In the genomic region with DNA sequence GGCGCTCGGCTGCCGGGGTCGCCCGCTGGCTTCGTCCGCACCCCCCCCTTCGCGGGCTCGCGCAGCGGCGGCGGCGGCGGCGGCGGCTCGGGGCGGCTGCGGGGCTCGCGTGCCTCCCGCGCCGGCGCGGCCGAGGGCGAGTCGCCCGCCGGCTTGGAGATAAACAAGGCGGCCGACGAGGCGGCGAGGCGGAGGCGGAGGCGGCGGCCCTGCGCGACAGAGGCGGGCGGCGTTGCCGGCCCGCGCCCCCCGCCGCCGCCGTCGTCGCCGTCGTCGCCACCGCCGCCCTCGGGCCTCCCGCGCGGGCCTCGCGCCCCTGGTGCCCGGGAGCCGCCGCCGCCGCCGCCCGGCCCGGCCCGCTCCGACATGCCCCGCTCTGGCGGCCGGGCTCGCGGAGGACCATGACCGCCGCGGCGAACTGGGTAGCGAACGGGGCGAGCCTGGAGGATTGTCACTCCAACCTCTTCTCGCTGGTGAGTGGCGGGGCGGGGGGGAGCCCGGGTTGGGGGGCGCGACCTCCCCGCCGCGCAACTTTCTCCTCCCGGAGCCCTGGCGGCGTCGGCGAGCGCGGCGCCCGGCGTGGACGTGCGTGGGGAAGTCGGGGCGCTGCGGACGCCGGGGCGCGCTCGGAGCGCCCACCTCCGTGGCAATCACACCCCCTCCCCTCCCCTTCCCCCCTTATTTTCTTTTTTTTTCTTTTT, we compare ENCODE assay signal across 7 mouse cellular contexts. TPM values are rescaled to one million over a fixed set of nuclear protein-coding genes. Genes with fewer than 3 reads are reported as not detected.
A peak's percentile ranks its signal among the peaks of the same experiment; 100 is the strongest.
DNase-seq lines count a peak whose midpoint lies in the region; ATAC-seq lines count a peak whose summit lies in the region.

A gene (plus strand): TSS at position 295 of the 701 bp plus-strand sequence.

- H3K9ac ChIP-seq in midbrain, embryonic 11.5 days (ENCODE audit: low read length) = peak within 1 kb of the TSS; percentile 94

- peak; percentile 20 for ATAC-seq in inflammation-experienced regulatory T-cells, adult 6 months
- peak; percentile 63 for ATAC-seq in midbrain, embryonic 11.5 days (ENCODE audit: low FRiP score)

- H3K4me1 ChIP-seq in limb, embryonic 10.5 days = peaks cover 62% of the 10 kb centered on the region
- H3K4me1 ChIP-seq in midbrain, embryonic 11.5 days (ENCODE audit: control insufficient read depth, insufficient read depth, low read length) = peaks cover 19% of the 10 kb centered on the region

- H3K27me3 ChIP-seq in limb, embryonic 10.5 days (ENCODE audit: low read depth, poor library complexity, severe bottlenecking) = 0 out of 2 replicates have a peak, but pooled peaks cover 10% of the 10 kb centered on the region
- no peaks in the 10 kb centered on the region; the same call in 1 of the 2 replicates for H3K27me3 ChIP-seq in midbrain, embryonic 11.5 days (ENCODE audit: control insufficient read depth, insufficient read depth, low read length)

- peak within 1 kb of the TSS; percentile 88 for H3K4me3 ChIP-seq in limb, embryonic 10.5 days
- peak within 1 kb of the TSS; percentile 87 for H3K4me3 ChIP-seq in midbrain, embryonic 11.5 days (ENCODE audit: low read depth, low read length)

- H3K4me2 ChIP-seq in midbrain, embryonic 11.5 days = peak within 1 kb of the TSS; percentile 81

- peak within 1 kb of the TSS; percentile 98 for H3K27ac ChIP-seq in limb, embryonic 10.5 days
- H3K27ac ChIP-seq in midbrain, embryonic 11.5 days (ENCODE audit: low read depth, low read length) = peak within 1 kb of the TSS; percentile 89

- no peaks in the 10 kb centered on the region for H3K36me3 ChIP-seq in limb, embryonic 10.5 days
- H3K36me3 ChIP-seq in midbrain, embryonic 11.5 days (ENCODE audit: control insufficient read depth, insufficient read depth, low read length) = no peaks in the 10 kb centered on the region

- DNase-seq in adrenal gland, adult (ENCODE audit: inconsistent age in 2 of 2, low spot score in 1 of 2) = peak; percentile 75 to 91
- DNase-seq in cerebellum, postnatal 36 days = peak; percentile 45 to 54
- DNase-seq in gastrocnemius, postnatal 25 days = peak; percentile 75
- DNase-seq in limb, embryonic 10.5 days (ENCODE audit: low spot score) = peak; percentile 81
- DNase-seq in midbrain, embryonic 11.5 days (ENCODE audit: low spot score, missing footprints) = peak; percentile 92
- DNase-seq in spleen, adult 18-20 months = peak; percentile 58 to 68

- H3K9me3 ChIP-seq in limb, embryonic 10.5 days (replicated peaks) = no peaks in the 10 kb centered on the region
- no peaks in the 10 kb centered on the region for H3K9me3 ChIP-seq in midbrain, embryonic 11.5 days (ENCODE audit: control insufficient read depth, low read length)

- 5% methylated on average over 87 of the region's 120 CpGs for WGBS in limb, embryonic 10.5 days
- WGBS in midbrain, embryonic 11.5 days = under 1% methylated on average over 36 of the region's 120 CpGs

RNA-seq across cellular contexts. Expression of the gene that starts here (rescaled TPM):
- total RNA-seq in gastrocnemius, postnatal 25 days (2021) = 10 to 100 TPM; 19.7 to 22.7 TPM
- polyA plus RNA-seq in inflammation-experienced regulatory T-cells, adult 6 months (2017; shearing (Covaris generic)) = 10 to 100 TPM; 12.0 to 28.2 (median 22.7) TPM
- 11.1 and 13.9 TPM in 2 replicates for polyA plus RNA-seq in limb, embryonic 10.5 days (2016; fragmentation: Nextera tagmentation; extraction: Ambion mirVana)
- 9.0 and 9.8 TPM in 2 replicates for polyA plus RNA-seq in midbrain, embryonic 11.5 days (2014; fragmentation: Nextera tagmentation; extraction: Ambion mirVana)

Comparison
In these comparisons a context has a peak if more than half of its experiments do, and no peak if none do; other contexts are left out.
1. Peak in every context shown above with its lines: DNase-seq, ATAC-seq, H3K4me3 ChIP-seq and H3K27ac ChIP-seq.